Mouse (Mus musculus) limb, embryonic 14.5 days (tissue): Measurements from ENCODE around the gene Fkbpl. TPM values are rescaled to one million over a fixed set of nuclear protein-coding genes. Genes with fewer than 3 reads are reported as not detected.
A peak's percentile ranks its signal among the peaks of the same experiment; 100 is the strongest.

Source experiments
- ATAC-seq: fragments of 200-750 bp; cut with Nextera tagmentation; 2 replicates; pipeline ENCODE4 v1.8.0; 2017; ENCODE audit warnings: low read depth, moderate number of reproducible peaks, moderate TSS enrichment; ENCODE audit not compliant: low FRiP score
- DNase-seq: peaks from one replicate; pipeline ENCODE4 v3.0.0-alpha.2; 2015; ENCODE audit warnings: low spot score
- H3K27ac ChIP-seq: fragments of 300-500 bp; sonication (generic); replicated peaks from 2 replicates; pipeline ENCODE4 v1.5.1; 2014; ENCODE audit warnings: low read depth, mild to moderate bottlenecking, low read length, moderate library complexity, mixed read lengths
- H3K27me3 ChIP-seq: fragments of 300-500 bp; sonication (generic); 2 replicates; pipeline ENCODE4 v1.6.1; 2014; ENCODE audit warnings: low read length, mixed read lengths; ENCODE audit not compliant: control insufficient read depth, insufficient read depth
- H3K36me3 ChIP-seq: fragments of 300-500 bp; sonication (generic); 2 replicates; pipeline ENCODE4 v1.6.1; 2014; ENCODE audit warnings: mild to moderate bottlenecking, low read length, moderate library complexity, mixed read lengths; ENCODE audit not compliant: control insufficient read depth, insufficient read depth
- H3K4me1 ChIP-seq: fragments of 300-500 bp; sonication (generic); 2 replicates; pipeline ENCODE4 v1.6.1; 2014; ENCODE audit warnings: antibody characterized with exemption, low read length, mixed read lengths; ENCODE audit not compliant: control insufficient read depth, insufficient read depth
- H3K4me2 ChIP-seq: fragments of 300-500 bp; sonication (generic); replicated peaks from 2 replicates; pipeline ENCODE4 v1.6.1; 2014; ENCODE audit warnings: low read depth, mild to moderate bottlenecking, low read length, moderate library complexity; ENCODE audit not compliant: severe bottlenecking
- H3K4me3 ChIP-seq: fragments of 300-500 bp; sonication (generic); replicated peaks from 2 replicates; pipeline ENCODE4 v1.5.1; 2014; ENCODE audit warnings: low read length
- H3K9ac ChIP-seq: fragments of 300-500 bp; sonication (generic); 2 replicates; pipeline ENCODE4 v1.6.1; 2014; ENCODE audit warnings: mild to moderate bottlenecking, low read depth, low read length, moderate library complexity; ENCODE audit not compliant: severe bottlenecking
- H3K9me3 ChIP-seq: fragments of 300-500 bp; sonication (generic); 2 replicates; pipeline ENCODE4 v1.6.1; 2016; ENCODE audit warnings: low read length; ENCODE audit not compliant: control insufficient read depth
- POLR2A ChIP-seq: fragments of 200-500 bp; IDR thresholded peaks from 2 replicates; pipeline ENCODE4 v1.8.0; 2012; ENCODE audit warnings: inconsistent platforms, mild to moderate bottlenecking, moderate library complexity, borderline replicate concordance; ENCODE audit not compliant: insufficient read depth, insufficient read length; ENCODE audit errors: extremely low read depth
- WGBS: fragments of 180-500 bp; shearing (Covaris S2); extraction: QIAGEN DNeasy Blood & Tissue Kit; methylation state at CpG from one replicate; pipeline ENCODE4 v1.1.7; 2014; 5-methylcytosine and 5-hydroxymethylcytosine counted together
- polyA plus RNA-seq, 2 experiments: library from polyadenylated mRNA; depleted of rRNA in 1 of 2; stranded (reverse) in 1 of 2; unstranded in 1 of 2; fragments of >200 nt; fragmentation: Nextera tagmentation in 1 of 2; extraction: Ambion mirVana in 1 of 2; gene quantifications; 2 replicates each; pipeline versions ENCODE4 v1.2.1 to v1.2.3; 2012 to 2014

The Fkbpl gene
- polyA plus RNA-seq, 2 experiments = 5.1 to 11.9 TPM

DNA sequence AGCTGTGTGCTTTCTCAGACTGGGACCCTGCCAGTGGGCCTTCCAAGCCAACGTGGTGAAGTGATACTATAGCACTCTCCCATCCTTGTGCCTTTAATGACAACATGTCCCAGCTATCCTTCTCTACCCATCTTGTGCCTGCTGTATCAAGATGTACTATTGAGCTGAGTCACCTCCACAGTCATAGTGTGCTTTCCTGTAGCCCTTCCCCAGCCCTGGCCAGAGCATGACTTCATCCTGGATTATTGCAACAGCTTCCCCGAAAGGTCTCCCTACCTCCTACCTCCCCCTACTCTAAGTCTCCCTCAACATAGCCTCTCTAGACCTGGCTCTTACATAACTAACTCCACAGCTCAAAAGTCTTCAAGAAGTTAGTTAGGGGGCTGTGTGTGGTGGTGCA, 8.9 kb upstream of the Fkbpl start:
- Histone ChIP-seq H3K36me3 (no peaks in the 10 kb centered on the region), H3K4me1 (peaks cover 12% of the 10 kb centered on the region), H3K4me3 (no peak overlapping the region), H3K27ac (no peak overlapping the region), H3K9me3 (no peaks in the 10 kb centered on the region), H3K4me2 (no peak overlapping the region), H3K9ac (no peak overlapping the region), H3K27me3 (peaks cover 23% of the 10 kb centered on the region)
- no peak for TF ChIP-seq POLR2A
- no peak for ATAC-seq
- 56% methylated on average over 2 of the region's 2 CpGs for WGBS
- DNase-seq = no peak

GRCm38 (mm10) chr17:34637459-34637858, 7.1 kb upstream of the Fkbpl start:
- ATAC-seq (no peak), DNase-seq (no peak)
- Histone ChIP-seq H3K4me2 (no peak overlapping the region), H3K27me3 (peaks cover 5% of the 10 kb centered on the region), H3K27ac (no peak overlapping the region), H3K36me3 (no peaks in the 10 kb centered on the region), H3K4me1 (peaks cover 12% of the 10 kb centered on the region), H3K9me3 (no peaks in the 10 kb centered on the region), H3K4me3 (no peak overlapping the region), H3K9ac (no peak overlapping the region)
- TF ChIP-seq POLR2A = no peak
- 60% methylated on average over 3 of the region's 3 CpGs for WGBS

- WGBS = 83% methylated on average over 7 of the region's 7 CpGs
- DNase-seq (no peak), ATAC-seq (no peak)
- Histone ChIP-seq H3K4me1 (peaks cover 12% of the 10 kb centered on the region), H3K9ac (no peak overlapping the region), H3K9me3 (no peaks in the 10 kb centered on the region), H3K27ac (no peak overlapping the region), H3K27me3 (no peaks in the 10 kb centered on the region), H3K4me2 (no peak overlapping the region), H3K36me3 (no peaks in the 10 kb centered on the region), H3K4me3 (no peak overlapping the region)
- TF ChIP-seq POLR2A = no peak
Measured at GRCm38 (mm10) chr17:34639461-34640255, 4.9 kb upstream of the Fkbpl start.

DNA sequence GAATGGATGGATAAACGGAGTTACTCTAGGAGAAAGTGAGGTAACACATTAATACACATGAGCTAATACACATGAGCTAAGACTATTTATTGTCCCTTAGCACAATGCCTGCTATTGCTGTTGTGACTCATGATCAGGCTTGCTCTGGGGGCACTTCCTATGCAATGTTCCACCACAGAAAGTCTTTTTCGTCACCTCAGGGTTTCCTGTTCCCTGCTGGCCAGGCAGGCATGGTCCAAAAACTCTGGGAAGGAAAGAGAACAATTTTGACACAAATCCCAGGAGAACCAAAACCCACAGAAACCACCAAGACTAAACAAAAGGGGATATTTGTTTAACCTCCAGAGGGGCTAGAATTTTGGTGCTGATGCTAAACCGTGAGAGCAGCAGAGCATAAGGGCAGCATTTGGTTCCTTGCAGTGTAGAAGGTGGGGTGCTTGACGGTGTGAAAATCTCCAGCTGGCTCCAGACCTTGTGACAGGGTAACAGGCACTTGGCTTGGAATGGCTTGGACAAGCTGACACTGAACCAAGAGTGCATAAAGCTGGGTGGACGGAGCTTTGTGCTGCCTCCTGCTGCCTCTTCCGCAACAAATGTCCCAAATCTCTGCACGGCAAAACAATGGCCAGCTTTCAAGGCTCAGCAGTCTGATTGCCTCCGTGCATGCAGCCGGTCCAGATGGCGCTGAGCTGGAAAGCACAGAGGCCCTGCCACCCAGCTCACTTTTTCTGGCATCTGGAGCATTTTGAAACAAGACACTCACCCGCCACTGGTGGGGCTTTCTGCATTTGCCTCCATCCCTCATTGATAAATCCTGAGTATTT, 3.6 kb upstream of the Fkbpl start:
- Histone ChIP-seq H3K27me3 (no peaks in the 10 kb centered on the region), H3K9ac (no peak overlapping the region), H3K4me3 (no peak overlapping the region), H3K4me2 (0 out of 2 replicates have a peak overlapping the region, but pooled peaks have one; percentile 3), H3K4me1 (peaks cover 17% of the 10 kb centered on the region), H3K27ac (peak overlapping the region; percentile 71), H3K9me3 (no peaks in the 10 kb centered on the region), H3K36me3 (peaks cover 5% of the 10 kb centered on the region; the same call in 1 of the 2 replicates)
- peak; percentile 43 for DNase-seq
- no peak; the same call in 1 of the 2 replicates for TF ChIP-seq POLR2A
- WGBS = 16% methylated on average over 11 of the region's 11 CpGs
- ATAC-seq = peak; percentile 30

DNA sequence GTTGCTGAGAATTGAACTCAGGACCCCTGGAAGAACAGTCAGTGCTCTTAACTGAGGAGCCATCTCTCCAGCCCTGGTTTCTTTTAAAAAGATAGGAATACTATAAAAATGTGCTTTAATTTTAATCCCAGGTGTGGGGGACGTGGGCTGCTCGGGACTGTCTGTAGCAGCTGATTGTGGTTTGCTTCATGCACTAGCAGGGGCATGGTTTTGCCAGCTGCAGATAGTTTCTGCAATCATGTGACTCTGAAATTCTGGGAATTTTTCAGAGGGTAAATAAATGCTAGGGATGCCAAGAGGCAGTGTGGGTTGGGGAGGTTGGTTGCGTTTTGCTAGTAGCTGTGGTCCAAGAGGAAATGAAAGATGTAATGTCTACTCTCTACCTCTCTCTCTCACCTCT, 2.6 kb upstream of the Fkbpl start:
- Histone ChIP-seq H3K36me3 (peaks cover 5% of the 10 kb centered on the region; the same call in 1 of the 2 replicates), H3K4me3 (no peak overlapping the region), H3K27me3 (no peaks in the 10 kb centered on the region), H3K9me3 (no peaks in the 10 kb centered on the region), H3K4me2 (no peak overlapping the region), H3K9ac (no peak overlapping the region), H3K4me1 (peaks cover 17% of the 10 kb centered on the region), H3K27ac (no peak overlapping the region)
- no peak for DNase-seq
- TF ChIP-seq POLR2A = no peak
- 57% methylated on average over 3 of the region's 3 CpGs for WGBS
- no peak for ATAC-seq
